Mouse (Mus musculus): ENCODE data around the gene Aldh3a2. TPM values are rescaled to one million over a fixed set of nuclear protein-coding genes. Genes with fewer than 3 reads are reported as not detected.
A peak's percentile ranks its signal among the peaks of the same experiment; 100 is the strongest.

Aldh3a2 gene
- total RNA-seq, 4 experiments from 2014 or later = 60.4 to 66.4 (median 61.1) TPM

GRCm38 (mm10) chr11:61274421-61274820 lies 7.2 kb upstream of the Aldh3a2 start:
- DNase-seq (ENCODE audit: low spot score in 2 of 2) = no peak

GRCm38 (mm10) chr11:61273928-61274327 lies 6.7 kb upstream of the Aldh3a2 start:
- no peak for DNase-seq (ENCODE audit: low spot score in 2 of 2)

GRCm38 (mm10) chr11:61271612-61272011 lies 4.3 kb upstream of the Aldh3a2 start:
- DNase-seq (ENCODE audit: low spot score in 2 of 2) = no peak

GRCm38 (mm10) chr11:61270406-61270805 lies 3.1 kb upstream of the Aldh3a2 start:
- no peak for DNase-seq (ENCODE audit: low spot score in 2 of 2)

- no peak for DNase-seq (ENCODE audit: low spot score in 2 of 2)
Measured at GRCm38 (mm10) chr11:61268626-61269349, 1.5 kb upstream of the Aldh3a2 start.

GRCm38 (mm10) chr11:61263841-61264240 lies 3.4 kb downstream of the Aldh3a2 start:
- DNase-seq (ENCODE audit: low spot score in 2 of 2) = no peak

GRCm38 (mm10) chr11:61262516-61262915 lies 4.7 kb downstream of the Aldh3a2 start:
- no peak for DNase-seq (ENCODE audit: low spot score in 2 of 2)

- no peak for DNase-seq (ENCODE audit: low spot score in 2 of 2)
Measured at GRCm38 (mm10) chr11:61259106-61259505, 8.2 kb downstream of the Aldh3a2 start.

GRCm38 (mm10) chr11:61252807-61253206 lies 14.5 kb downstream of the Aldh3a2 start:
- DNase-seq (ENCODE audit: low spot score in 2 of 2) = no peak

- no peak for DNase-seq (ENCODE audit: low spot score in 2 of 2)
Measured at GRCm38 (mm10) chr11:61251741-61252140, 15.5 kb downstream of the Aldh3a2 start.

- no peak for DNase-seq (ENCODE audit: low spot score in 2 of 2)
Measured at GRCm38 (mm10) chr11:61244406-61244805, 22.9 kb downstream of the Aldh3a2 start.

- DNase-seq (ENCODE audit: low spot score in 2 of 2) = no peak
Measured at GRCm38 (mm10) chr11:61236015-61236414, 31.2 kb downstream of the Aldh3a2 start.

- DNase-seq (ENCODE audit: low spot score in 2 of 2) = no peak
Measured at GRCm38 (mm10) chr11:61234174-61234573, 33.1 kb downstream of the Aldh3a2 start.

GRCm38 (mm10) chr11:61231329-61231728 lies 35.9 kb downstream of the Aldh3a2 start:
- peak in 1 of 2 experiments; percentile 57 for DNase-seq (ENCODE audit: low spot score in 2 of 2)

- no peak for DNase-seq (ENCODE audit: low spot score in 2 of 2)
Measured at GRCm38 (mm10) chr11:61228406-61228805, 38.9 kb downstream of the Aldh3a2 start.

GRCm38 (mm10) chr11:61227816-61228215 lies 39.4 kb downstream of the Aldh3a2 start:
- DNase-seq (ENCODE audit: low spot score in 2 of 2) = no peak

- DNase-seq (ENCODE audit: low spot score in 2 of 2) = peak; percentile 50 to 76
Measured at GRCm38 (mm10) chr11:61225941-61226412, 41.3 kb downstream of the Aldh3a2 start.

GRCm38 (mm10) chr11:61225511-61225910 lies 41.8 kb downstream of the Aldh3a2 start:
- no peak for DNase-seq (ENCODE audit: low spot score in 2 of 2)

GRCm38 (mm10) chr11:61224907-61225306 lies 42.4 kb downstream of the Aldh3a2 start:
- no peak for DNase-seq (ENCODE audit: low spot score in 2 of 2)

- DNase-seq (ENCODE audit: low spot score in 2 of 2) = no peak
Measured at GRCm38 (mm10) chr11:61224234-61224744, 43.0 kb downstream of the Aldh3a2 start.

GRCm38 (mm10) chr11:61222971-61223745 lies 44.1 kb downstream of the Aldh3a2 start:
- no peak for DNase-seq (ENCODE audit: low spot score in 2 of 2)

- DNase-seq (ENCODE audit: low spot score in 2 of 2) = no peak
Measured at GRCm38 (mm10) chr11:61222007-61222406, 45.3 kb downstream of the Aldh3a2 start.
